Mouse (Mus musculus) neutrophil, adult 83 days (primary cell): Measurements from ENCODE around the gene Ing1. TPM values are rescaled to one million over a fixed set of nuclear protein-coding genes. Genes with fewer than 3 reads are reported as not detected.

Experiments used
- total RNA-seq, 2 experiments: library from RNA; stranded (reverse); gene quantifications; one replicate each; pipeline ENCODE4 v1.2.4; 2023

The Ing1 gene
- total RNA-seq, result 10 to 100 TPM; 52.8 to 54.0 TPM

GRCm38 (mm10) chr8:11554799-11555719 lies at the start of gene Ing1:
TSS of gene Ing1 (plus strand) at chr8:11555571.

GRCm38 (mm10) chr8:11550281-11550948 lies 5.0 kb upstream of the Ing1 start, which contains the start of gene Cars2:
TSS of gene Cars2 (minus strand) at chr8:11550783.

Other genes starting within 250 kb of the Ing1 start
- gene Col4a2, start 242.8 kb upstream of the Ing1 start, total RNA-seq, result under 1 TPM; 0.18 to 0.33 TPM
- gene Col4a1, start 242.7 kb upstream of the Ing1 start, total RNA-seq, result under 1 TPM; 0.20 to 0.82 TPM
- 10 to 100 TPM; 10.8 to 17.7 TPM for gene Rab20, start 76.9 kb upstream of the Ing1 start, total RNA-seq
- gene Naxd, start 58.1 kb upstream of the Ing1 start, total RNA-seq, result 10 to 100 TPM; 30.2 to 31.8 TPM
- gene Cars2, start 4.8 kb upstream of the Ing1 start, total RNA-seq, result 10 to 100 TPM; 20.7 to 27.6 TPM
- 10 to 100 TPM; 21.3 to 21.6 TPM for gene Ankrd10, start 80.2 kb downstream of the Ing1 start, total RNA-seq
- gene 1700016D06Rik, start 145.5 kb downstream of the Ing1 start, total RNA-seq, result not detected
- gene Arhgef7, start 172.2 kb downstream of the Ing1 start, total RNA-seq, result 10 to 100 TPM; 34.3 to 41.0 TPM